Mouse (Mus musculus) fibroblast of lung, adult 2 months (primary cell): ENCODE measurements around the gene Olfr850.

Experiments used
- DNase-seq: peaks from one replicate; pipeline ENCODE4 v3.0.0-alpha.2; 2011; ENCODE audit warnings: low read depth

The Olfr850 gene

DNA sequence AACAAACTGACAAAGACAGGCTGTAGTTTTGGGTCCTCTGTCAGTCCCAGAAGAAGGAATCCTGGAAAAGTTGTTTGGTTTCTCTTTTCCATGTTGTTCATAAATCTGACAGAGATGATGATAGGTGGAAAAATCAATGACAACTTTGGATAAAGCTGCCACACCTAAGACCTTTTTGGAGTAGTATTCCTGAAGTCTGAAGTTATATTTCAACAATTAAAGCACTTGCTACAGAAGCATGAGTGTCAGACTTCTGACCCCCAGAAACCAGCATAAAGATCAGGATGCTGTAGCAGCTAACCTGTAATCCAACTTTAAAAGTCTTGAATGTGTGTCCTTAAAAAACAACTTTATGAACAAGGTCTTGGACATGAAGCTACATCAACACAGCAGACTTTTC, at the start of gene Olfr850:
Gene Olfr850, minus strand, starts transcription at position 101 of the 400 bp plus-strand sequence.
- no peak for DNase-seq

DNA sequence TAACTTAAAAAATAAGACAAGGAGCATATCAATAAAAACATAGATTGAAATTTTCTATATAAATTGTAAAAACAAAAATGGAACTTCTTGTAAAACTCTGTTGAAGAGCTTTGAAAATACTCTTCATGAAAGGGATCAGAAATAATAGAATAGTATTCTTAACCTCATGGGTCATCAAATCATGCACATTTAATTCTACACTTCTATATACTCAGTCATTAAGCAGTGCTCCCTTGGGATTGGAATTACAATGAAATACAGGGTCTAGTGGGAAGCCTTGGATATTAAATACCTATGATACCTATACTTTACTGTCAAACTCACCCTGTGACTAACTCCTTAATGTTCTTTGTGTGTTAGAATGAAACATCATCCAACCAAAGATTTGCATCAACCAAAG, 14.9 kb upstream of the Olfr850 start, which contains the start of gene Olfr851:
Gene Olfr851, plus strand, starts transcription at position 301 of the 400 bp plus-strand sequence.
- DNase-seq = no peak

DNA sequence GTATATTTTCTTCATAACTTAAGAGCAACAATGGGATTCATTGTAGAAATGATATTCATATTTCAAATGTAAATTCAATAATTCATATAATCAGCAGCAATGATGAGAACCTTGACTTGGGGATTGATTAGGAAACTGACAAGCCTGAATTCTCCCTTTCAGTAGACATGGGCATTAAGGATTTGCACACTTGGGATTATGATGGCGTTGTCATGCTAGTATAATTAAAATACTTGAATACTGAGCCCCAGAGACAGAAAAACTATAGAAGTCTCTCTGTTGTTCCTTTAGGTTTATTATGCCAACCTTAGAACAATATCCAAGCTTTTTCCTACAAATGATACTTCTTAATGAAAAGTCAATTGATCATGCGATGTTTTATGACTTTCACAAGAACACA, 38.1 kb downstream of the Olfr850 start, which contains the start of gene Olfr849:
Gene Olfr849, plus strand, starts transcription at position 301 of the 400 bp plus-strand sequence.
- DNase-seq = no peak
